ENCODE assay signal across 8 mouse cellular contexts in the genomic region with DNA sequence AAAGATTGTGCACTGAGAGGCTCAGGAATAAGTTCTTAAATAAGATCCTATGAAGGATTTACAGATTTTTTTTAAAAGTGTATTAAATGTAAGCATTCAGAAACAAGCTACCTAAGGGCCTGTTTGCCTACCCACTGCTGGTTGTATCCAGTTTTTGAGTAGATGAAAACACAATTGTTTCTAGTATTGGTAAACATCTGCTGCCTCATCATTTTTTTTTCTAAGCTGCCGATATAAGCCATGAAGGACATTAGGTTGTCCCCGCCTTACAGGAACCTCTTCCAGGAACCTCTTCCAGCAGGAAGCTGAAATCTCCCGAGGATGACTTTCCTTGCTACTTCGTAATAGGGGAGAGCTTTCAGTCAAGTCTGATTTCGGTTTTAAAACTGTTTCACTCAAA. TPM values are rescaled to one million over a fixed set of nuclear protein-coding genes. Genes with fewer than 3 reads are reported as not detected.
DNase-seq lines count a peak whose midpoint lies in the region; ATAC-seq and TF ChIP-seq lines count a peak whose summit lies in the region.
"Had no signal": no experiment of that assay in that cellular context is flagged by ENCODE, and none has a peak within 500 bp of the region (broad histone marks: within the 10 kb centered on the region; RNA-seq: fewer than 3 reads in every experiment).

No protein-coding gene starts in this region.

- no peak for DNase-seq in kidney, adult 8-10 months
- peak; percentile 24 for DNase-seq in adipocyte (ENCODE audit: low spot score)
- DNase-seq in heart, postnatal 0 days (ENCODE audit: low spot score) = no peak
- DNase-seq in midbrain, embryonic 14.5 days = no peak
- no peak for DNase-seq in gastrocnemius, adult 8-10 months (ENCODE audit: low spot score in 2 of 2)

- TF ChIP-seq CTCF in heart, postnatal 0 days (IDR thresholded peaks at IDR 0.05; ENCODE audit: low read depth) = no peak

- peaks cover 20% of the 10 kb centered on the region for H3K27me3 ChIP-seq in kidney, embryonic 16.5 days (ENCODE audit: insufficient read depth, low read length)
- no peaks in the 10 kb centered on the region for H3K27me3 ChIP-seq in heart, postnatal 0 days (ENCODE audit: control insufficient read depth, insufficient read depth, low read length)
- H3K27me3 ChIP-seq in midbrain, embryonic 14.5 days (ENCODE audit: control insufficient read depth, insufficient read depth, low read length) = no peaks in the 10 kb centered on the region

- H3K36me3 ChIP-seq in kidney, embryonic 16.5 days (ENCODE audit: insufficient read depth, low read length) = peaks cover 3% of the 10 kb centered on the region; the same call in 1 of the 2 replicates
- peaks cover 5% of the 10 kb centered on the region; the same call in 1 of the 2 replicates for H3K36me3 ChIP-seq in heart, postnatal 0 days (replicated peaks; ENCODE audit: control insufficient read depth, insufficient read depth, low read length)
- no peaks in the 10 kb centered on the region for H3K36me3 ChIP-seq in midbrain, embryonic 14.5 days (ENCODE audit: control insufficient read depth, insufficient read depth, low read length)
- H3K36me3 ChIP-seq: limb, embryonic 15.5 days had no signal

- peak overlapping the region; percentile 90 for H3K27ac ChIP-seq in kidney, embryonic 16.5 days (ENCODE audit: low read length)
- peak overlapping the region; percentile 88 for H3K27ac ChIP-seq in heart, postnatal 0 days (ENCODE audit: low read depth)
- no peak overlapping the region for H3K27ac ChIP-seq in midbrain, embryonic 14.5 days (replicated peaks; ENCODE audit: low read depth, low read length)
- H3K27ac ChIP-seq: limb, embryonic 15.5 days had no signal

- peak overlapping the region; percentile 73 for H3K9ac ChIP-seq in kidney, embryonic 16.5 days (replicated peaks; ENCODE audit: low read length)
- peak overlapping the region; percentile 62 for H3K9ac ChIP-seq in heart, postnatal 0 days (replicated peaks; ENCODE audit: low read depth, low read length)
- no peak overlapping the region for H3K9ac ChIP-seq in midbrain, embryonic 14.5 days (replicated peaks; ENCODE audit: low read length)
- H3K9ac ChIP-seq: limb, embryonic 15.5 days had no signal

- ATAC-seq in kidney, embryonic 16.5 days (ENCODE audit: low FRiP score, low TSS enrichment) = no peak
- ATAC-seq in heart, postnatal 0 days (ENCODE audit: insufficient read depth, low read depth) = no peak
- no peak for ATAC-seq in midbrain, embryonic 14.5 days (ENCODE audit: low FRiP score, low TSS enrichment)
- no peak for ATAC-seq in erythroblast, adult 5-6 weeks (replicated peaks; ENCODE audit: low FRiP score, poor library complexity, severe bottlenecking)

- peak overlapping the region; percentile 39; the same call in 1 of the 2 replicates for H3K4me3 ChIP-seq in kidney, embryonic 16.5 days (ENCODE audit: low read length)
- peak overlapping the region; percentile 34; the same call in 1 of the 2 replicates for H3K4me3 ChIP-seq in heart, postnatal 0 days (ENCODE audit: low read depth, low read length)
- H3K4me3 ChIP-seq in midbrain, embryonic 14.5 days (replicated peaks; ENCODE audit: low read depth, low read length) = no peak overlapping the region

- H3K4me1 ChIP-seq in kidney, embryonic 16.5 days (ENCODE audit: insufficient read depth, low read length) = peaks cover 35% of the 10 kb centered on the region
- peaks cover 52% of the 10 kb centered on the region for H3K4me1 ChIP-seq in heart, postnatal 0 days (ENCODE audit: control insufficient read depth, insufficient read depth)
- peaks cover 35% of the 10 kb centered on the region for H3K4me1 ChIP-seq in midbrain, embryonic 14.5 days (ENCODE audit: control insufficient read depth, insufficient read depth, low read length)

- TF ChIP-seq EP300 in heart, postnatal 0 days (IDR thresholded peaks at IDR 0.05; ENCODE audit: low read depth) = no peak

- peak overlapping the region; percentile 85 for H3K4me2 ChIP-seq in kidney, embryonic 16.5 days (replicated peaks; ENCODE audit: low read depth, low read length)
- peak overlapping the region; percentile 98 for H3K4me2 ChIP-seq in heart, postnatal 0 days (ENCODE audit: low read depth, low read length)
- H3K4me2 ChIP-seq in midbrain, embryonic 14.5 days (ENCODE audit: low read length) = peak overlapping the region; percentile 92

- H3K9me3 ChIP-seq in kidney, embryonic 16.5 days (ENCODE audit: low read length) = no peaks in the 10 kb centered on the region
- no peaks in the 10 kb centered on the region for H3K9me3 ChIP-seq in heart, postnatal 0 days (replicated peaks; ENCODE audit: control insufficient read depth, low read length)
- no peaks in the 10 kb centered on the region for H3K9me3 ChIP-seq in midbrain, embryonic 14.5 days (ENCODE audit: control insufficient read depth, low read length)
- H3K9me3 ChIP-seq: limb, embryonic 15.5 days had no signal

- 41% methylated on average over 5 of the region's 5 CpGs for WGBS in kidney, embryonic 16.5 days
- WGBS in heart, postnatal 0 days = 40% methylated on average over 5 of the region's 5 CpGs
- WGBS in midbrain, embryonic 14.5 days = 47% methylated on average over 5 of the region's 5 CpGs

RNA-seq across cellular contexts. Expression of a gene that starts 11.7 kb away (rescaled TPM):
- 124 and 127 TPM in 2 replicates for polyA plus RNA-seq in kidney, embryonic 16.5 days (2015; fragmentation: Nextera tagmentation; extraction: Ambion mirVana)
- 24.8 and 34.8 TPM in 2 replicates for total RNA-seq in heart, postnatal 0 days (2014; rRNA removed; ENCODE audit: low replicate concordance)
- polyA plus RNA-seq in heart, postnatal 0 days (2015; fragmentation: Nextera tagmentation; extraction: Ambion mirVana) = 35.4 and 36.5 TPM in 2 replicates
- 33.4 and 51.7 TPM in 2 replicates for polyA plus RNA-seq in midbrain, embryonic 14.5 days (2014; fragmentation: Nextera tagmentation; extraction: Ambion mirVana)
- 1 to 10 TPM; 3.3 to 4.6 (median 3.7) TPM for total RNA-seq in gastrocnemius, adult 8-10 months (2022)
- 0.38 and 2.5 TPM in 2 replicates for total RNA-seq in erythroblast, adult 5-6 weeks (2015; ENCODE audit: low replicate concordance)
- total RNA-seq in erythroblast, adult 5-6 weeks (2017; ENCODE audit: low replicate concordance) = 2.4 and 3.3 TPM in 2 replicates
